Mouse (Mus musculus) midbrain, embryonic 16.5 days (tissue): ENCODE results near the gene Copb1. TPM values are rescaled to one million over a fixed set of nuclear protein-coding genes. Genes with fewer than 3 reads are reported as not detected.

Experiments
- ATAC-seq: fragments of 200-750 bp; cut with Nextera tagmentation; 2 replicates; pipeline ENCODE4 v1.8.0; 2017; ENCODE audit warnings: moderate TSS enrichment
- H3K27ac ChIP-seq: fragments of 300-500 bp; sonication (generic); 2 replicates; pipeline ENCODE4 v1.5.1; 2014; ENCODE audit warnings: mild to moderate bottlenecking, low read length, mixed read lengths
- H3K27me3 ChIP-seq: fragments of 300-500 bp; sonication (generic); 2 replicates; pipeline ENCODE4 v1.6.1; 2014; ENCODE audit warnings: low read depth, low read length, mixed read lengths; ENCODE audit not compliant: control insufficient read depth, insufficient read depth
- H3K36me3 ChIP-seq: fragments of 300-500 bp; sonication (generic); 2 replicates; pipeline ENCODE4 v1.6.1; 2014; ENCODE audit warnings: mild to moderate bottlenecking, low read length, moderate library complexity, mixed read lengths; ENCODE audit not compliant: control insufficient read depth, insufficient read depth
- H3K4me1 ChIP-seq: fragments of 300-500 bp; sonication (generic); 2 replicates; pipeline ENCODE4 v1.6.1; 2014; ENCODE audit warnings: mild to moderate bottlenecking, low read length, mixed read lengths; ENCODE audit not compliant: control insufficient read depth, insufficient read depth
- H3K4me2 ChIP-seq: fragments of 300-500 bp; sonication (generic); 2 replicates; pipeline ENCODE4 v1.6.1; 2014; ENCODE audit warnings: mild to moderate bottlenecking, low read length, mixed read lengths
- H3K4me3 ChIP-seq: fragments of 300-500 bp; sonication (generic); 2 replicates; pipeline ENCODE4 v1.5.1; 2014; ENCODE audit warnings: low read depth, mild to moderate bottlenecking, low read length, moderate library complexity, mixed read lengths
- H3K9ac ChIP-seq: fragments of 300-500 bp; sonication (generic); 2 replicates; pipeline ENCODE4 v1.6.1; 2014; ENCODE audit warnings: low read depth, low read length, mixed read lengths
- H3K9me3 ChIP-seq: fragments of 300-500 bp; sonication (generic); replicated peaks from 2 replicates; pipeline ENCODE4 v1.6.1; 2014; ENCODE audit warnings: mild to moderate bottlenecking, low read length, mixed read lengths; ENCODE audit not compliant: control insufficient read depth, poor library complexity, severe bottlenecking
- WGBS: fragments of 180-500 bp; shearing (Covaris S2); extraction: QIAGEN DNeasy Blood & Tissue Kit; methylation state at CpG from one replicate; pipeline ENCODE4 v1.1.7; 2014; 5-methylcytosine and 5-hydroxymethylcytosine counted together
- polyA plus RNA-seq: library from polyadenylated mRNA; unstranded; fragments of >200 nt; fragmentation: Nextera tagmentation; extraction: Ambion mirVana; gene quantifications from 2 replicates; pipeline ENCODE4 v1.2.1, GENCODE M21; 2015

Gene Copb1
- polyA plus RNA-seq, 1 experiment from 2014 or later: 85.2 TPM

DNA sequence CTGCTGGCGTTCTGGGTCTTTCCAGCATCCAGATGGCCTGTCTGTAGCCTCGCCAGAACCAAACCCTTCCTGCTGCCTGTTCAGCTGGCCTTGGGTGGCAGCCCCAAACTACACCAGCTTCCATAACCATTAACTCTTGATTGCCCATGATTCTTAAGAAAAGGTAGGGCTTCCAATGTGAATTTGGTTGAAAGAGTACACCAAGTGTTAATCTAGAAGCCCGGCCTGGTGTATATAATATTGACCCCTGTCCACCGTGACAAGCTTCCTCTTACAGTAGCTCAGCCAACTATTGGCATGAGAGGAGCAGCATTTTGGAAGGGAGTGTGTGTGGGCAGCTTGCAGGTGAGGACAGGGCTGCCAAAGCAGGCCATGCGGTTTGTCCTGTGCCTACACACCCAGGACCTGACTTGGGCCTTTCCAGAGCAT lies 35.6 kb upstream of the Copb1 start:
- Histone ChIP-seq H3K9ac (no peak overlapping the region), H3K9me3 (no peaks in the 10 kb centered on the region), H3K36me3 (no peaks in the 10 kb centered on the region), H3K4me3 (no peak overlapping the region), H3K27ac (no peak overlapping the region), H3K27me3 (no peaks in the 10 kb centered on the region), H3K4me2 (no peak overlapping the region), H3K4me1 (0 out of 2 replicates have a peak, but pooled peaks cover 5% of the 10 kb centered on the region)
- WGBS: 64% methylated on average over 5 of the region's 5 CpGs
- no peak for ATAC-seq

DNA sequence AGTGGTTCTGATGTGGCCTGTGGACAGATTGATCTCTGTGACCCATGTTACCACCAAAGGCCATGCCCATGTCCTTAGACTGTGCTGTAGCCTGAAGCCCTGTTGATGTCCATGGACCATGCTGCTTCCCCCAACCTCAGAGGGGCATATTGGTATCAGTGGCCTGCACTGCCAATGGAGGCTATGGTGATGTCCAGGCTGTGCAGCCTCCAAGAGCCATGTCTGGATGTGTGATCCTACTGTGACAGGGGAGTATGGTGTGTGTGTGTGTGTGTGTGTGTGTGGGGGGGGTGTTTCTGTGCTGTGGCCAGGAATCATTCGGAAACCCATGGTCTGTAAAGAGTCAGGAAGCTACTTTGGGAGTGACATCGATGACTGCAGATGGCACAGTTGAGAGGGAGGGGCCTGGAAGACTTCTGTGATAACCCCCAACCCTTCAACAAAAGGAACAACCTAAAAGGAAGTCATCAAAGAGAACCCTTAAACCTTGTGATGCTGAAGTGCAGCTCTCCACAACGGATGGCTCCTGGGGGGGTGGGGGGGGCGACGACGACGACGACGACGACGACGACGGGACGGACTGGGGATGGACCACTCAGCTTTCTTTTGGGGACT lies 29.9 kb upstream of the Copb1 start:
- Histone ChIP-seq H3K4me2 (no peak overlapping the region), H3K36me3 (no peaks in the 10 kb centered on the region), H3K27me3 (no peaks in the 10 kb centered on the region), H3K4me3 (no peak overlapping the region), H3K27ac (no peak overlapping the region), H3K9me3 (no peaks in the 10 kb centered on the region), H3K9ac (no peak overlapping the region), H3K4me1 (no peaks in the 10 kb centered on the region)
- no peak for ATAC-seq
- WGBS: 92% methylated on average over 14 of the region's 14 CpGs

DNA sequence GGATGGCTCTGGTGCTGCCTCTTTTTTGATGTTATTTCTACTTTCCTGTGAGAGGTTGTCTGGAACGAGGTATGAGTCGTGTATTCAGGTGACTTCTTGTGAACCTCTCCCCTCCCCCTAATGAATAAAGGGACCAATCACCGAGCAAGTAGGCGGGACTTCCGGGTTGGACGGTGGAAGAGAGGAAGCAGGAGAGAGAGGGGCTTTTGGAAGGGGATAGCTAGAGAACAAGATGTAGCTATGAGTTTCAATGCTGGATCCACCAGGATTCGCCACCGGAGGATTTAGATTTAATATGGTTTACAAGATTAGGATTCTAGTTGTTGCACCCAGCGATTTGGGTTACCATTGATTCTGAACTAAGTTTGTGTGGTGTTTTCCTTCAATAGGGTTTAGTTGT lies 28.5 kb upstream of the Copb1 start:
- Histone ChIP-seq H3K4me3 (no peak overlapping the region), H3K9me3 (no peaks in the 10 kb centered on the region), H3K27me3 (no peaks in the 10 kb centered on the region), H3K36me3 (no peaks in the 10 kb centered on the region), H3K4me1 (no peaks in the 10 kb centered on the region), H3K27ac (no peak overlapping the region), H3K9ac (no peak overlapping the region), H3K4me2 (no peak overlapping the region)
- no peak for ATAC-seq
- 79% methylated on average over 9 of the region's 9 CpGs for WGBS

DNA sequence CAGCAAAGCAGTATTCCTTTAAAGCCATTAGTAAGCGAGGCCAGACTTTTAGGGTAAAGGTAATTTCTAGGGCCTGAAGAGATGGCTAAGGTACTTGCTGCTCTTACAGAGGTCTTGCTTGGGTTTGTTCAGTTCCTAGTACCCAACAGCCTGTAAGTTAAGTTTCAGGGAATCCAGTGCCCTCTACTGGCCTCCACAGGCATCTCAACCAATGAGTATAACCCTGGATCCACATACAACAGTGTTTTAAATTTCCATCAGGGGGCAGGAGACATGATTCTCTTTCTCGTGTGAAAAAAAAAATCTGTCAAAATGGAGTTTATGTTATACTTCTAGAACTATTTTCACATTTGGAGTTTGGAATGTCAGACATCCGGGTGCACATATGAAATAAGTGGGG lies 27.2 kb upstream of the Copb1 start:
- H3K4me3 ChIP-seq: no peak overlapping the region
- H3K27me3 ChIP-seq: no peaks in the 10 kb centered on the region
- H3K9me3 ChIP-seq: no peaks in the 10 kb centered on the region
- ATAC-seq: no peak
- no peaks in the 10 kb centered on the region for H3K36me3 ChIP-seq
- no peak overlapping the region for H3K27ac ChIP-seq
- H3K9ac ChIP-seq: no peak overlapping the region
- H3K4me2 ChIP-seq: no peak overlapping the region
- H3K4me1 ChIP-seq: peaks cover 3% of the 10 kb centered on the region; the same call in 1 of the 2 replicates
- WGBS: 61% methylated on average over 3 of the region's 3 CpGs

DNA sequence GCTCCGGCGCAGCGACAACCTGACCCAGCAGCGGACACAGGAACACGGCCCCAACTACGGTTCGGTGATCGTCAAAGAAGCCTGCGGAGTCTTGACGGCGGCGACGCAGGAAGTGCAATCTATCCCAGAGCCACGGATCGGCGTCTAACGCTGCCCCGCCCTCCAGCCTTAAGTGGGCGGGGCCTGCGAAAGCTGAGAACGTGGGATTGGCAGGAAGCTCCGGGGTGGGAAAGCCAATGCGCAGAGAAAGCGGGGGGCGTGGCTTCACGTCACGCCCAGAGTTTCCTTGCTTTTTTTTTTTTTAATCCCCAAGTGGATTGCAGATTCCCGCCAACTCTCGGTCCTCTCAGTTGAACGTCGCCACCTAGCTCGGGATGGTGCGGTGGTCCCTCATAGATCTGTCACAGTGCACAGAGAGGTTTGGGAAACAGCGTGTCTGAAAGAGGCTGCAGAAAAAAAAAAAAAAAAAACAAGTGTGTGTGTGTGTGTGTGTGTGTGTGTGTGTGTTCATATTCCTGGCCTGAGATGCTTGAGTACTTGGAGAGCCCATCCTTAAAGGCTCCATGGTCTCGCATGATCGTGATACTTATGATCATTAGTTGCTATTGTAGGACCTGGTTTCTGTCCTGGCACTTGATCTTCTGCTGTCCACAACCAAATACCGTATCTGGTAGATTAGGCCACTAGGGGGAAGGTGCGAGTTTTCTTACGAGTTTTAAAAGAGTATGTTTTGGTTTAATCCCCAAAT lies 21.7 kb upstream of the Copb1 start, which contains the start of gene Psma1:
TSS of gene Psma1 (minus strand) at position 114 of the 748 bp plus-strand sequence.
- Histone ChIP-seq H3K36me3 (peaks cover 8% of the 10 kb centered on the region), H3K9ac (peak within 1 kb of the TSS; percentile 89), H3K27me3 (no peaks in the 10 kb centered on the region), H3K4me3 (peak within 1 kb of the TSS; percentile 70), H3K9me3 (no peaks in the 10 kb centered on the region), H3K4me2 (peak within 1 kb of the TSS; percentile 65), H3K27ac (peak within 1 kb of the TSS; percentile 70), H3K4me1 (peaks cover 11% of the 10 kb centered on the region)
- peak; percentile 92 for ATAC-seq
- WGBS: under 1% methylated on average over 39 of the region's 39 CpGs

DNA sequence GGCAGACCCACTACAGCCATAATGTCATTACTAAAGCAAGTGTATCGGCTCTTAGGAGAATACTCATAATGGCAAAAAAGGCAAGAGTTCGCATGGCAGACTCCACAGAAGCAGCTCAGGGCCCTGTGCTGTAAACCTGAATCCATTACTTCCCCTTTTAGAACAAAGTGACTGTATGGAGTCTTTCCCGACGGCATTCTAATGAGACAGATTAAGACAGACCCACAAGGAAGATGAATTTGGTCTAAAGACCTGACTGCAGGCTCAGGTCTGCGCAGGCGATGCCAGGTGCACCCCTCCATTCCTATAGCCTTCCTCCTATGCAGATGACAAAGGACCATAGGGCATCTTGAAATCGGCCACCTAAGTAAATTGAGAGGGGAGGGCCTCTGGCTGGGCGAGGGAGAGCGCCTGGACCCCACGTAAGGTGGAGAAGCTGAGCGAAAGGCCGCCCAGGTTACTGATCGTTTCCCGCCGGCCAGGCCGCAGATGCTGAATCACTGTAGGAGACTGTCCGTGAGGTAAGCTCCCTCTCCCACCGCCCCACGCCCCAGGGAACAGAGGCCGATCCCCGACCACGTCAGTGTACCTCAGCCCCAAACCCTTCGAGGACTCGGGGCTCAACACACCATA lies 21.0 kb upstream of the Copb1 start:
- Histone ChIP-seq H3K9me3 (no peaks in the 10 kb centered on the region), H3K9ac (peak overlapping the region; percentile 89), H3K4me1 (peaks cover 11% of the 10 kb centered on the region), H3K27me3 (no peaks in the 10 kb centered on the region), H3K27ac (peak overlapping the region; percentile 70), H3K4me3 (peak overlapping the region; percentile 70), H3K36me3 (peaks cover 8% of the 10 kb centered on the region), H3K4me2 (peak overlapping the region; percentile 65)
- 2% methylated on average over 24 of the region's 24 CpGs for WGBS
- no peak for ATAC-seq

DNA sequence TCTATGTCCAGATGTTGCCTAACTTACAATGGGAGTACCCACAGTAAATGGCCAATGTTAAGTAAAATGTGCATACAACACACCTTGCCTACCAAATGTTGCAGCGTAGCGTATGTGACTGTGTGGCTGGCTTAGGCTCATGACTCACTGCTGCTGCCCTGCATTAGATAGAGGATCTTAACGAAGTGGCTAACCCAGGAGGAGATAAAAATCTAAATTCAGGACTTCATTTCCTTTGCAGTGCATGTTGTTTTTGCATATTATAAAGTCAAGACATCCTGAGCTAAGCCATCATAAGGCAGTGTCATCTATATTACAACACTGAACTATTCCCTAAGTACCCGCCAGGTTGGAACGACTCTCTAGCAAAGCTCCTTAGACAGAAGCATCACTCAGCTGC lies 13.9 kb upstream of the Copb1 start:
- Histone ChIP-seq H3K9me3 (no peaks in the 10 kb centered on the region), H3K4me3 (no peak overlapping the region), H3K27me3 (no peaks in the 10 kb centered on the region), H3K9ac (no peak overlapping the region), H3K27ac (no peak overlapping the region), H3K36me3 (peaks cover 51% of the 10 kb centered on the region), H3K4me2 (no peak overlapping the region), H3K4me1 (no peaks in the 10 kb centered on the region)
- WGBS: 93% methylated on average over 5 of the region's 5 CpGs
- no peak for ATAC-seq

DNA sequence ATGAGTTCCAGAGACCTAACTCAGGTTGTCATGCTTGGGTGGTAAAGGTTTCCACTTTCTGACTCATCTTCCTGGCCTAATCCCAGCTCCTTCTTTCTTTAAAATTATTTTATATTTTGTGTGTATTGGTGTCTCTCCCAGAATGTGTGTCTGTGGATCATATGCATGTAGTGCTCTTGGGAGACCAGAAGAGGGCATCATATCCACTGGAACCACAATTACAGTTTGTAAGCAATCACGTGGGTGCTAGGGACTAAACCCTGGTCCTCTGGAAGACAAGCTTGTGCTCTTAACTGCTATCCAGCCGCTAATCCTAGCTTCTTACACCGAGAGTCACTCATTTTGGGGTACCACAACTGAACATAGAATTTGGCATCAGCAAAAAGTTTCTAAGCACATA lies 2.8 kb downstream of the Copb1 start:
- no peak for ATAC-seq
- H3K9me3 ChIP-seq: 0 out of 2 replicates have a peak, but pooled peaks cover 2% of the 10 kb centered on the region
- H3K27me3 ChIP-seq: no peaks in the 10 kb centered on the region
- H3K4me2 ChIP-seq: no peak overlapping the region
- no peak overlapping the region for H3K27ac ChIP-seq
- H3K4me3 ChIP-seq: no peak overlapping the region
- no peak overlapping the region for H3K9ac ChIP-seq
- WGBS: 90% methylated on average over 3 of the region's 3 CpGs
- H3K4me1 ChIP-seq: peaks cover 6% of the 10 kb centered on the region
- peaks cover 25% of the 10 kb centered on the region for H3K36me3 ChIP-seq

DNA sequence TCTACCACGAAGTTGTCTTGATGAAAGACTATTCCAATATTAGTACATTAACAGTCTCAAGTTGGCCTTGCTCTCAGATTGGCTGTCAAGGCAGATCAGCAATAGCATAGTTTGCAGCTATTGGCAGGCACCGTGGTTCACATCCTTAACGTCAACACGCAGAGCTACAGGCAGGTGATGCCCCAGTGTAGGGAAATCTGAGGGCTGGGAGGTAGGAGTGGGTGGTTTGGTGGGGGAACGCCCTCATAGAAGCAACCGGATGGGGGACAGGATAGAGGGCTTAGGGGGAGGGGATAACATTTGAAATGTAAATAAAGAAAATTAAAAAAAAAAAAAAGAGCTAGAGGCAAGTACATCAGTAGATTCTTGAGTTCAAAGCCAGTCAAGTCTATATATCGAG lies 20.5 kb downstream of the Copb1 start:
- no peak for ATAC-seq

More for the DNA sequence above, 20.5 kb downstream of the Copb1 start:
- Histone ChIP-seq H3K27me3 (no peaks in the 10 kb centered on the region), H3K9ac (no peak overlapping the region), H3K4me3 (no peak overlapping the region), H3K4me2 (no peak overlapping the region), H3K36me3 (peaks cover 31% of the 10 kb centered on the region), H3K9me3 (no peaks in the 10 kb centered on the region), H3K4me1 (no peaks in the 10 kb centered on the region), H3K27ac (no peak overlapping the region)
- 92% methylated on average over 7 of the region's 7 CpGs for WGBS
